Mouse (Mus musculus) kidney, adult 18-20 months (tissue): ENCODE results near the gene Metrnl.
A peak's percentile ranks its signal among the peaks of the same experiment; 100 is the strongest.

ENCODE experiments used
- DNase-seq: peaks from one replicate; pipeline ENCODE4 v3.0.0; 2021

Metrnl gene

DNA sequence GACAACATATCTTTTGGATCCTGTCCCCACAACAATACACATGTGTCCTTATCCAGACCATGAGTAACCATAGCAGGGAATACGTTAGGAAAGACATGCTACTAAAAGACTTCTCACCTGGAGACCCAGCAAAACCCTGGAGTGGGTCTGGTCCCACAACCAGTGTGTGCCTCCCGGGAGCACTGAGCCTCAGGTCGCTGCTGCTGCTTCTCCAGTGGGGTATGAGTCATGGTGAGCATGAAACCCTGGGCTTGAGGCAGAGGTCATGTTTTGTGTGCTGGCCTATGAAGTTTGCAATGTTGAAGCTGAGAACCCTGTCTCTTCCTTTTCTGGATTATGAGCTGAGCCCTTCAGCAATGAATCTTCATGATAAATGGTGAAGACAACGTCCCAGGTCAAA is 15.3 kb upstream of the Metrnl start:
- no peak for DNase-seq

DNA sequence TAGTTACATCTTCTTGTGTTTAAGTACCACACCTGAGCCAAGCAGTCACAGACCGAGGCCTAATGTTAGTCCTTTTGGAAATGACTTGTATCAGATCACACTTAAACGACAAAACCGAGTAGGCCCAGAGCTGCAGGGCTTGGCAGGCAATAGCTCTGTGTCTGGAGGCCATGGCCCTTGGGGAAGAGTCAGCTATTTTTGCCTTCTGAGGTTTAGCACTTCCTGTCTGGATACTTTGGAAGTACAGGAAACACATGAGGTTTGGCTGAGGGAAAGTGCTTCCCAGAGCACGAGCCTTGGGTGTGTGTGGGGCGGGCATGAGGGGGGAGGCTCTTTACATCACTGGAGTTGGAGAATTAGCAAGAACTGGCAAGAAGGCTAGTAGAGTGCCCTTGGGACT is 14.7 kb upstream of the Metrnl start:
- DNase-seq: peak; percentile 37

DNA sequence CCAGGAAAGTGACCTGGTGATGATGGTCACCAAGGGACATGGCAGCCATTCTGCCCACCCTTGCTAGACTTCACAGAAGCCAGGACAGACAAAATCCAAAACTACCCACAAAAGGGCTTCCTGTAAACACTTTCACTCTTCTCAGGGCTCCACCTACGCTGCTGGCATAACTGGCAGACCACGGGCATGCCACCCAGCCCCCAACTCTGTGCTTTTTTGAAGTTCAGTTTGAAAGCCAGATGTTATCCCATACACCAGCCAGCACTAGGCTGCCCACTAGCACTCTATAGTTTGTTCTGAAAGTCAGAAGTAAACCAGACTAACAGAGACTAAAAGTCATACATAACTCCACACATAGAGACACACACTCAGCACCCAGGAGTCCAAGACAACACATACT is 13.3 kb upstream of the Metrnl start:
- DNase-seq: no peak

DNA sequence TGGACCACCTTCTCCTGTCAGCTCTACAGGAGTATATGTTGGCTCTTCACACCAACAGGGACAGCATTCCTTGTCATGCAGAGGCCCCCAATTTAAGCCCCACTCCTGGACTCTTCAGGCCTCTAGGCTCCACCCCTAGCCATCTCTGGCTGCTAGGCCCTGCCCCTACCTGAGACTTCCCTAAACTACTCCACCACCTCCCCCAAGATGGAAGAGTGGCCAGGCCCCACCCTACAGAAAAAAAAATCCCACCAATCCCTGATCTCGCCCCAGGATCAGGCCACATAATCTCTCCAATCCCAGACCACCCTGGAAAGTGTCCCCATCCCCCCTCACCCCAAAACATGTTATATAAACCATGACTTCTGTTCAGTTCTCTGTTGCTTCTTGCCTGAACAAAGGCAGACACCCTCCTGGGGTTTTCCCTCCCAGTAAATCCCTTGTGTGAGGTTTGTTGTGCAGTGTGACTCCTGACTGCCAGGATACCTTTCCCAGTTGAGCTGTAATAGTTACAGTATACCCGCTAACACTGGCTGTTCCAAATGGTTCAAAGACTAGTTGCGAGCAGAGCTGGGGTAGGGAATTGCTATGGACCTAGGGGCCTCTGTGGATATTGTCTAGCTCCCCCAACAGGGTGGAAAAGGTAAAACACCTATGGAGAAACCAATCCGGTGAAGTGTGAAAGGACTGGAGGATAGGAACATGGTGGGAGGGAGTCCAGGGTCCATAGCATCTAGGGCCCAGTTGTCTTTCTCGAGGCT is 5.9 kb upstream of the Metrnl start:
- DNase-seq: no peak

DNA sequence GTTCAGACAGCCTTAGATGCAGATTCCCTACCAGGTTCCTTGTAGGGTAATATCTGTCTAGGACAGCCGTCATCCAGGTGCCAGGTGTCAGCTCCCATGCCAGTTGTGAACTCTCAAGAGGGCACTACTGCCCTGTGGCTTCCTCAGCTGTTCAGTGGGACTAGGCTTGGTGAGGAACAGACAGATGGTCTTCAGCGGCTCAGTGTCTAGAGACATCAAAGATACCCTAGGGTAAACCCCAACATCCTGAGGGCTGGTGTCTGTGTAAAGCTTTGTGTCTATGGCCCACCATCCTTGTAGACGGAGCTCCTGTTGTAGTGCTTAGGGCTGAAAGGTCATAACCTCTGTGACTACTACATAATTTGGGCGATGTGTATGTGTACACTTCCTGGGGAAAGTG is 4.1 kb upstream of the Metrnl start:
- DNase-seq: no peak

DNA sequence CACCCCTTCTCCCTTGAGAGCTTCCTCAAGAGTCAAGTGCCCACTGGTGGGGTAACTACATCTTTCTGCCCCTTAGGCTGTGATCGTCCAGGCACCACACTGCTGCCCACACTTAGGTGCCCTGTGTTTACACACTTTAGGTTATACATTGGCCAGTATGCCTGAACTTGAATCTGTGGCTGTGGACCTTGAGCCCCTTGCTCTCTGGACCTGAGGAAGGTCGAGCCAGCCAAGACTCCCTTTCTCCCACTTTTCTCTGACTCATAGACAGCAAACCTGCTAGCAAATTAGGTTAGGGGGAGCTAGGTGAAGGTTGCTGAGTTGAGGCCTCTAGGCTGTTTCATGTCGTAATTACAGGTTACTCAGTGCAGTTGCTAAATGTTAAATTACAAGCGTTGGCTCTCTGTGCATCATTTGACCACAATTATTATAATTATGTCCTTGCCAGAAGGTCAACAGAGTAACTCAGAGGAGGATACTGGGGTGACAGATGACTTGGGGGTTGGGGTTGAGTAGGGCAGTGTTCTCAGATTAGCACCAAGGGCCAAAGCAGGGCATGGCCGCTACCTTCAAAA is 2.9 kb upstream of the Metrnl start:
- peak; percentile 43 for DNase-seq

DNA sequence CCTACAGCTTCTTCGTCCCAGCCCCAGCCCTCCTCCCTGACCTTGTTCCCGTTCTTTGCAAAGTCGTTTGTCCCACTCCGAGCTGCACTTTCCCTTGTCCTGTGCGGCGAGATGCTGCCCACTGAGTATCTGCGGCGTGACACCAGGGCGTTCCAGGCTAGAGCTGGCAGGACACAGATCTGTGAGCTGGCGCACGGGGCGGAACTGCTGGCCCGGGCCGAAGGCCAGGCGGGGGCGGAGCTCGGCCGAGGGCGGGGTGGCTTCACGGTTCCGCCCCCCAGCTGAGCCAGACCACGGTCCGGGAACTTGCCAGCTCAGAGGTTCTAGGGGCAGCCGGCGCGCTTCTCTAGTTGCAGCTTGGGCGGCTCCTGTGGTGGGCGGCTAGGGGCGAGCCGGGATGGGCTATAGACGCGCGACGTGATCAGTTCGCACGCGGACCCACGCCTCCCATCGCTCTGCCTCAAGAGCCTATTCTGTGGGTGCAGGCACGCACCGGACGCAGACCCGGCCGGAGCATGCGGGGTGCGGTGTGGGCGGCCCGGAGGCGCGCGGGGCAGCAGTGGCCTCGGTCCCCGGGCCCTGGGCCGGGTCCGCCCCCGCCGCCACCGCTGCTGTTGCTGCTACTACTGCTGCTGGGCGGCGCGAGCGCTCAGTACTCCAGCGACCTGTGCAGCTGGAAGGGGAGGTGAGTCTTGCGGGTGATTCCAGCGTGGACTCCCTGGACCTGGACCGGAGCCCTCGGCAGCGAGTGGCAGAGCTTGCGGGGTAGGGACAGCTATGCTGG is 959 bp downstream of the Metrnl start:
- peak; percentile 97 for DNase-seq

DNA sequence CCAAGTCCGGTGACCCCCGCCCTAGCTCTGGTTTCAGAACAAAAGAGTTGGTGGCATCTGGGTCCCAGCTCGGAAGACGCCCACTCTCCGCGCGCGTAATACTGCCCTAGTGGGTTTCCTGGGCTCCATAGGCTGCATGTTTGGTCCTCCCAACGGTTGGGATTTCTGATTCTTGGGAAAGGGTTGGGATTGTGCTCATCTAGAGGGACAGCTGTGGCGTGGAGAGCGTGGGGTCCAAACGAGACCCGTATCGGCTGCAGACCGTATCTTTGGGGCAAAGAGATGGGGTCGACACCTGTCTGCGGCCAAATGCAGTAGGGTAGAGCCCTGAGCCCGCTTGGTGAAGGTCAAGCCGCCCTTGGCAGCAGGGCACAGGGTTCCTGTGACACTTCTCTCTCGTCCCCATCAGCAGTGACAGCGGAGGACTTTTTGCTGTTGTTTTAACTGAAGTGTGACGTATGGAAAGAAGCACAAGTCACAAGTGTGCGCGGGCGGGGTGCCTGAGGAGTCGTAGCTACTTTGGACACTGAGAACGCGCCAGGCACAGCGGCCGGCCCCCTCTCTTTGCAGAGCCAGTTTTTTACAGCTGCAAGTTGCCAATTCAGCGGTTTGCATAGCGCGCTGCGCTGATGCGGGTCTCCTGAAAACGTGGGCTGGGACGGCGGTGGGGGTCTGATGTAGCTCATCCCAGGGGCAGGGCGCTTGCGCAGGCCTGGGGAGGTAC is 1.7 kb downstream of the Metrnl start:
- peak; percentile 75 for DNase-seq

DNA sequence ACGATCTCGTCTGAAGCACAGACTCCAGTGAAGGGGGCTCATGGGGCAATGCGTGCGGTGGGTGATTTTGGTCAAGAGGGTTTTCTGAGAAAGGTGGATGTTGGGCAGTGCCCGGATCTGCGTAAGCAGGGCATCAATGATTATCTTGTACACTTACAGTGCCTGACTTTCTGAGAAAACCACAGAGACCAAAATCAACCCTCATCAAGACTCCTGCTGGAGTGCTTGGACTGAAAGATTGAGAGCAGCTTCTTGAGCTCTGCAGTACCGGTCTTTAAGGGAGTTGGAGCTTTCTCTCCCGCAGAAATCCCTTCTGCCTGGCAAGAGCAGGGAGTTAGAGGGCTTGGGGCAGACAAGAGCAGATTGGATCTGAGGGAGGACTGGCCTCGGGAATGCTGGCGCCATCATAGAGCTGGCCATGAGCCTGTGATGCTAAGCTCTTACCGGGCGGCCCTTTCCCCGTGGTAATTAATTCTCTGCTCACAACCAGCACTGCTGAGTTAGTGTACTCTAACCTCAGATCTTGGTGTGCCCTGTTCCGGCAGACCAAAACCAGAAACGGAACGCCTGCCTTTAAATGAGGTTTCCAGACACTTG is 2.4 kb downstream of the Metrnl start:
- peak; percentile 47 for DNase-seq

DNA sequence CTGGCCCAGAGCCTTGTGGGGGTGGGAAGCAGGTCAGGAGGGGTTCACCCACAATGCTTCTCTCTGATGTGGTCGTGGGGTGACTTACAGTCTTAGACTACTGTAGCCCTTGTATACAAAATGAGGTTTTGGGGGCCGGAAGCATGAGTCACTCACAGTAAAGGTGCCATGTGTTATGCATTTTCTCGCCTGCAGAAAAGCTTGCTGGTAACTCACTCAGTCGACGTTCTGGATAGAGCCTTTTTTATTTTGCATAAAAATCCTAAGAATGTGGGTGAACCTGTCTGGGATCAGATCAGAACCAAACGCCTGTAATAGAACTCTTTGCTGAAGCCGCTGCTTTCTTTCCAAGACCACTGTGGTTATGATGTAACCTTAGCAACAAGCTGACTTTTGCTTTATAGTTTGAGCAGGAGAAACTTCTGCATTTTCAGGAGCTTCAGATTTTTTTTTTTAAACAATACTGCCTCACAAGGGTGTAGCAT is 5.2 kb downstream of the Metrnl start:
- DNase-seq: no peak

DNA sequence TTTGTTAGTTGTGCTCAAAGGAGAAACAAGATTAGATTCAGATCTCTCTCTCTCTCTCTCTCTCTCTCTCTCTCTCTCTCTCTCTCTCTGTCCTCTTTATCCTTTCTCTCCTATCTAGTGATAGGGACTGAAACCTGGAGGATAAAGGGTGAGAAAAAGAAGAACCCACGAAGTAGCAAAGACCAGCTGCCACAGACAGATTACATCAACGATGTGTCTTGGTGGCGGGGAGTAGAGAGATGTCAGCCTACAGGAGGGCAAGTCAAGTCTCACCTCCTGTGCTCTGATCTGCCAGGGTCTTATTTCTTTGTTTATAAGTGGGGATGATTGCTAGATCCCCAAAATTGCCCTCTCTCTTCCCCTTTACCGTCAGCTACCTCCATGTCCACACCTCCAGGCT is 7.9 kb downstream of the Metrnl start:
- DNase-seq: no peak

DNA sequence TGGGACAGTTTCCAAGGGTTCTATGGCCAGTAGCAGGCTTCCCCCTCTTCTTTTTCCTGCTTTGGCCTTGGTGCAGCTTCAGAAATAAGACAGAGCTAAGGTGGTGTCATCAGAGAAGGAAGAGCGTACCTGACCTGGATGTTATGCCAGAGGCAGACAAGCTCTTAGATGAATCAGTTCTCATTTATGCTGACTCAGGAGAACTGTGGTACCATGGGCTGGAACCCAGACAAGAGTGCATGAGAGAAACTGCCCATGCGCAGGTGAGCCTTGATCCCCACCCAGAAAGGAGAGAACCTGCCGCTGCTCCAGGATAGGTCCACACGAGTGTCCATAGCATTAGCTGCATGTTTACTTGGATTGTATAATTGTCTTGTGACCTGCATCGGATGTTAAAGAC is 8.9 kb downstream of the Metrnl start:
- DNase-seq: no peak

DNA sequence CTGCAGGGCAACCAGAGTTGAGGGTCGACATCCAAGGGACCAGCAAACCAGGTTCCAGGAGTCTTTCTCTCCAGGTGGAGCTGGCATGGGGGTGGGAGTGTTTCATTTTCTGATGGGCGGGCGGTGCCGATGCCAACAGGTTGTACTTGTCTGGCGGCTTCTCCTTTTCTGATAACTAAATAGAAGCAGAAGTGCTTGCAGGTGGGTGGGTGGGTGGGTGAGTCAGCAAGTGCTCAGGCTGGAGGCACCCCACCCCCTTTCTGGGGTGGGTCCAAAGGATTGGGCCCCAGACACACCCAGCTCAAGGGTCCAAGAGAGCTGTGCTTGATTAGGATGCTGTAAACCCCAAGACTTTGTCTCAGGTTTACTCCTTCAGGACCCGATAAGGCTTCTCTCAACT is 11.6 kb downstream of the Metrnl start:
- DNase-seq: no peak

DNA sequence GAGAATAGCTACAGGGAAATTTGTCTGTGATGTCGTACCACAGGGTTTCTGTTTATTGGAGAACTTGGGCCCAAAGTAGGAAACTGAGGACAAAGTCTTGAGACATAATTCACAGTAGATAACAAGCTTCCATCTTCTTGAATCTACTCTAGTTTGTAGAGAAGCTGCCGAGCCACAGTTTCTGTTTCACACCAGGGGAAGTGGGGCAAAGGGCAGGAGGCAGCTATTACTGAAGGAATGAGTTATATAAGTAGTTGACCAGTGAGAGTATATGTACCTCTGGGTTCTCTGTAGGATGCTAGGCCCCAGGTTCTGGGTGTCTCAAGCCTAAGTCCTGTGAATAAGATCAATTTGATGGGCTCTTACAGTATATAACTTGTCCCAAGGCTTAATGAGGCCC is 12.2 kb downstream of the Metrnl start:
- DNase-seq: peak; percentile 25

DNA sequence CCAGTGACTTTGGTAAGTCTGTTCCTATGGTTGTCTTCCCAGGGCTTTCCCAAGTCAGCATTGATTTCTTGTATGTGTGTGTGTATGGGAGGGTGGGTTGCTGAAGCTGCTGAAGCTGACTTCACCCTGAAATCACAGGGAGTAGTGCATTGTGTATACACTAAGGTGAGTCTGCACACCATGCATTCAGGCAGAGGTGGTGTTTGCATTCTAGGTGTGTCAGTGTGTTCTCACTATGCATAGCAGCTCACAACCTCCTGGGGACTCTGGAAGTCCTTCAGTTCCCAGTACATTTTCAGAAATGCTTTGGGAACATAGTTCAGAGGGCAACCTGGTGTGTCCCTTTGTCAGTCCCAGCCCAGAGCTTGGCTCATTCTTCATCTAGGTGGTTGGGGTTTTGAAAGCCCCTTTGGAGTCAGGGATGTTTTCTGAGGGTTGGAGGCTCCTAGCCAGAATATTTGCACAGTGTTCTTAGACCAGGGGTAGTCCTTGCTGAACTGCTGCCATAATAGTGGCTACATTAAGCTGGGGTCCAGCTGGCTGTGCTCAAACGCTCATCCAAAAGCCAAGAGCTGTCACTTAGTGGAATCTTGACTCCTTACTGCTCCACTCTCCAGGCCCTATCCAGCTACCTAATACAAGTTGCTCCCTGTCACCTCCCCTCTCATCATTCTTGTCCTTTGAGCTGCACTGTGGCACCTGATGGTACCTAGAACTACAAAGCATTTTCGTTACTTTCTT is 13.6 kb downstream of the Metrnl start:
- DNase-seq: no peak

DNA sequence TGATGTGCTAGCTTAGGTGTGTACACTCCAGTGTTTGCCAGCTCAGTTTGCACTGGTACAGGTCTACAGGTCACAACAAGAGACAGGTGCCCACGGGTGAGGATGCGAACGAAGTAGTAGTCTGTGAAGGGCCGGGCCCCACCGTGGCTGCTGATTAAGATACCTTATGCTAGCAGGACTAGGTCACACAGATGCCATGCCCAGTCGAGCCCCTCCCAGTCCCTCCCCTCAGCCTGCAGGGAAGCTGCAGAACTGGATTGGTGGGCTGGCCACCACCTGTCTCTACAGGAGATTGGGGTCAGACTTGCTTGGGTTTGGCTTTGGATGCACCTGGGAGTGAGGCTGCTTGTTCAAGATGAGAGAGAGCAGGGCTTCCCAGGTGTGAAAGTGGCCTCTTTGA is 16.4 kb downstream of the Metrnl start:
- DNase-seq: no peak

DNA sequence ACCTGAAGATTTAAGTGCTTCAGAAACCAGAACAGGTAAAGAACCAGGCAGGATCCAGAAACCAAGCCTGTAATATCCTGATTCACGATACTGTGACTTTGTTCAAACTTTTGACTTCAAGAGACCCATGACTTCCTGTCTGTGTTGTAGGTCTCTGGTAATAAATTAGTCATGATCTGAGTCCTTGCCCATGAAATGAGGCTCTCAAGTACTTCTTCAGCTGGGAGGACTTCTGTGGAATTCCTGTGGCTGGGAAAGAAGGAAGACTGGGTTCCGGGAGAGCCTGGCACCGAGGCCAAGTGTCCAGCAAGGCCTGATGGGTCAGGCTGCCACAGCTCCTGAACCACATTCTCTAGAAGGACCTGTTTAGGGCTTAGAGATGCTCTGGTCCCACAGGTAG is 19.4 kb downstream of the Metrnl start:
- DNase-seq: no peak

DNA sequence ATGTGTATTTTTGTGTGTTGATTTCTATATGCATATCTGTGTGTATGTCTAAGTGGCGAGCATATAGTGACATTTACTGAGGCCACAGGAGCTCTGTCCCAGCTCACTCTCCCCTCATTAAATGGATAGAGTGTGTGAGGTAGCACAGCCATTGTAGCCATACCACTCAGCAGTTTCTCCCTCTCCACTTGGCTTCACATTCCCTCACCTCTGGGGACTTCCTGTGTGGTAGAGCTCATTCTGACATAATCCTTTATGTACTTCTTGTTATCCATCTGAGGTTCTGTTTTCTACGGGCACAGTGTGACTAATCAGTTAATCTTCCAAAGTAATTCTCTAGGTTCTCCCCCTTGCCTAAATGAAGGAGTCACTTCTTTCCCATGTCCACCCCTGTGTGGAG is 21.1 kb downstream of the Metrnl start:
- no peak for DNase-seq

DNA sequence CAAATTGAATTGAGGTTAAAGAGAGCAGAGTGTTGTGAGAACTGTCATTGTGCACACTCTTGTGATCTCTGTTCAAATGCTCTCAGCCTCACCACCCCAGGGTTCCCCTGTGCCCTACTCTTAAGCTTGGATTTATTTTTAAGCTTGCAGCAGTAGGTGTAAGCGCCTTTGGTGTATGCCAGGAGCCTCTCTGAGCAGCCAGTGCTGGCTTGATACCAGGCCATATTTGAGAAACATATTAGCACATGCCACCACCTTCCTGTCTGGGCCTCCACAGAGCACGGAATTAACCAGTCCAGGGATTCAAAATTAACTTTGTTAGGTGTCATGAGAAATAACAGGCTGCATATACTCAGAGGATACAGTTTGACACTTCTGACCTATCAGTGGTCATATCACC is 25.3 kb downstream of the Metrnl start:
- no peak for DNase-seq

DNA sequence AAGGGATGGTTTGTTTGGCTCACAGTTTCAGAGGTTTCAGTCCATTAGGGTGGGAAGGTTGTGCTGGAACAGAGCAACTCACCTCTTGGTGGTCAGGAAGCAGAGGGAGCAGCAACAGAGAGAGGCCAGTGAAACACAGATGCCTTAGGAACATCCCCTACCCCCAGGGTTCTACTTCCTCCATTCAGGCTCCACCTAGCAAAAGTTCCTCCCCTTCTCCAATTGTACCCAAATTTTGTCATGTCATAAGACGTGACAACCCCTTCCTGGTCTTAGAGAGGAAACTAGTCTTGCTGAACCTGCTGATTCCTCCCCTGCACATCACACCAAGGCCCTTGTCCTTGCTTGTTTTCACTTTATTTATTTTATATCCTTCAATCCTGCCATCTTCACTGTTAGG is 32.8 kb downstream of the Metrnl start:
- no peak for DNase-seq

DNA sequence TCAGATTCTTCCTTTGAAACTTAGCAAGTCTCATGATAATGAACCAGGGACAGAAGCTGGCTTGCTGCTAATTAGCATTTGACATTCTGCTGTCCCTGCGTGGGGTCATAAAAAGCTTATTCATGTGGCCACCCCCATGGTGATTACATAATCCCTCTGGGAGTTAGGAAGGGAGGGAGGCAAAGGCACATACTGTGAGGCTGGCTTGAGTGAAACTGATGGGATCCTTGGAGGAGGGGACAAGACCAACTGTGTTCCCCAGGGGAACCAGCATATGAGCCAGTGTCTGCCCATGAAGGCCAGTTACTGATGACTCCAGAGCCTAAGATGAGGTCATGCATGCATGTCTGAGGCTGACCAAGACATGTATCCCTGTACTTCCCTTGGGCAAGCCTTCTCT is 33.5 kb downstream of the Metrnl start:
- DNase-seq: no peak

DNA sequence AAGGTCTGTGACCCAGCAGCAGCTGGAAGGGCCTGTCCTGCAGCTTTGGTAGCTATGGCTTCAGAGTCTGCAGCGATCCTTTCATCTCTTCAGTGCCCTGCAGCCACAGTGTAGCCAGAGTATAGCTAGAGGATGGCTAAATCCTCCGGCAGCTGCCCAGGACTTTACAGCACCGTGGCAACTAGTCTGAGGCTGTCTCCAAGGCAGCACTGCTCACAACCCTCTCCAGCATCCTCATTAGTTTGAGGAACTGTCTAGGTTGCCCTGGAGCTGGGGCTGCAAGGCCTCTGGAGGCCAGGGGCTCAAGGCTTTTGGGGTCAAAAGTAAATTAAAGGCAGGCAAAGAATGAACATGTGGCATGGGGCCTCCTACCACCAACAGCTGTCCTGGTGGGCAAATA is 37.3 kb downstream of the Metrnl start:
- DNase-seq: no peak
